Mouse (Mus musculus): ENCODE data around the gene Lrp10. TPM values are rescaled to one million over a fixed set of nuclear protein-coding genes. Genes with fewer than 3 reads are reported as not detected.

The Lrp10 gene
- polyA plus RNA-seq, 1 experiment = 168 TPM

GRCm38 (mm10) chr14:54499330-54499729 is 35.4 kb downstream of the Lrp10 start:
- Histone ChIP-seq H3K4me1 (ENCODE audit: control insufficient read depth, insufficient read depth, low read length) (no peaks in the 10 kb centered on the region), H3K27me3 (replicated peaks; ENCODE audit: control insufficient read depth, insufficient read depth, low read length) (no peaks in the 10 kb centered on the region), H3K36me3 (ENCODE audit: control insufficient read depth, insufficient read depth, low read length) (no peaks in the 10 kb centered on the region), H3K4me3 (ENCODE audit: insufficient read depth, low read depth, low read length) (no peak overlapping the region), H3K27ac (ENCODE audit: insufficient read depth, low read depth, low read length) (no peak overlapping the region)
- WGBS = 75% methylated on average over 2 of the region's 2 CpGs
- TF ChIP-seq POLR2A (IDR thresholded peaks at IDR 0.05; ENCODE audit: low read depth, low read length) = no peak
- no peak for TF ChIP-seq CTCF (conservative IDR thresholded peaks at IDR 0.05; ENCODE audit: insufficient read depth, insufficient read length, low read depth, low read length)
- no peak for DNase-seq

DNA sequence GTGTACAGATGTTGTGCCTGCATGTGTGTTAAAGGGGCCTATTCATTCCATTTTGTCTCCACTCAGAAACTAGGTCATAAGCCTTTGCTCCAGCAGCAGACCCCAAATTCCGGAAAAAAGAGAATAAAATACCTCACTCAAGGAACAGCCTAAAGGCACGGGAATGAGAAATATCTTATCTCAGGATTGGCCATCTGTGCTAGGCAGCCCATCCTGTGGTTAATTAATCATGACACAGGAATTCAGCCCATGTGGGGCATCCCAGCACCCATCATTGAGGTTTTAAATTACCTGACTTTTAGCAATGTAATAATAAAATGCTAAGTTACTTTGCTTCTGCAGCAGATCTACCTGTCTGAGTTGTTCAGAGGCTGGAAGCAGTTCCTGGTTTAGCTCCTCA is 37.4 kb downstream of the Lrp10 start:
- Histone ChIP-seq H3K27ac (ENCODE audit: insufficient read depth, low read depth, low read length) (no peak overlapping the region), H3K4me3 (ENCODE audit: insufficient read depth, low read depth, low read length) (no peak overlapping the region), H3K4me1 (ENCODE audit: control insufficient read depth, insufficient read depth, low read length) (no peaks in the 10 kb centered on the region), H3K27me3 (replicated peaks; ENCODE audit: control insufficient read depth, insufficient read depth, low read length) (no peaks in the 10 kb centered on the region), H3K36me3 (ENCODE audit: control insufficient read depth, insufficient read depth, low read length) (no peaks in the 10 kb centered on the region)
- TF ChIP-seq POLR2A (IDR thresholded peaks at IDR 0.05; ENCODE audit: low read depth, low read length) (no peak), CTCF (conservative IDR thresholded peaks at IDR 0.05; ENCODE audit: insufficient read depth, insufficient read length, low read depth, low read length) (no peak)
- no peak for DNase-seq
- WGBS = 69% methylated on average over 2 of the region's 2 CpGs

- no peaks in the 10 kb centered on the region for H3K27me3 ChIP-seq (replicated peaks; ENCODE audit: control insufficient read depth, insufficient read depth, low read length)
- H3K4me3 ChIP-seq (ENCODE audit: insufficient read depth, low read depth, low read length) = no peak overlapping the region
- H3K4me1 ChIP-seq (ENCODE audit: control insufficient read depth, insufficient read depth, low read length) = no peaks in the 10 kb centered on the region
- 81% methylated on average over 2 of the region's 2 CpGs for WGBS
- H3K27ac ChIP-seq (ENCODE audit: insufficient read depth, low read depth, low read length) = no peak overlapping the region
- TF ChIP-seq POLR2A (IDR thresholded peaks at IDR 0.05; ENCODE audit: low read depth, low read length) = no peak
- no peaks in the 10 kb centered on the region; the same call in 1 of the 2 replicates for H3K36me3 ChIP-seq (ENCODE audit: control insufficient read depth, insufficient read depth, low read length)
- DNase-seq = no peak
These were observed 39.2 kb downstream of the Lrp10 start for GRCm38 (mm10) chr14:54503092-54503491.

DNA sequence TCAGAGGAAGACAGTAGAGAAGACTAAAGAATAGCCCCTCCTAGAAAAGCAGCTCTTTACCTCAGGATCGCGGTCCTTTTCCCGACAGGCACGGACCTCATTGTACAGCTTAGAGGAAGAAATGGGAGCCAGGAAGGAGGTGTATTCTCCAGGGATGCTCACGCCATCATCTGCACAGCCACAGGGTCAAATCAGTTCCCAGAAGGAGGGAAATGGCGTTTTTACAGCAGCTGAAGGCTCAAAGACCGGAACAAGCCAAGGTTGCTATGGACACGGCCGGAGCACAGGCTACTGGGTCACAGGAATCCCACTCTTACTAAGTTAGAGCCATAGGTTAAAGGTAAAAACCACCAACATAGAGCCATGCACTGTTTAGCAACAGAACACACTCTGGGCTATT is 45.8 kb downstream of the Lrp10 start:
- H3K4me3 ChIP-seq (ENCODE audit: insufficient read depth, low read depth, low read length) = no peak overlapping the region
- WGBS = 81% methylated on average over 9 of the region's 9 CpGs
- H3K4me1 ChIP-seq (ENCODE audit: control insufficient read depth, insufficient read depth, low read length) = no peaks in the 10 kb centered on the region
- DNase-seq = no peak
- no peak overlapping the region for H3K27ac ChIP-seq (ENCODE audit: insufficient read depth, low read depth, low read length)
- H3K36me3 ChIP-seq (ENCODE audit: control insufficient read depth, insufficient read depth, low read length) = peaks cover 7% of the 10 kb centered on the region
- TF ChIP-seq POLR2A (IDR thresholded peaks at IDR 0.05; ENCODE audit: low read depth, low read length) (no peak), CTCF (conservative IDR thresholded peaks at IDR 0.05; ENCODE audit: insufficient read depth, insufficient read length, low read depth, low read length) (no peak)
- H3K27me3 ChIP-seq (replicated peaks; ENCODE audit: control insufficient read depth, insufficient read depth, low read length) = no peaks in the 10 kb centered on the region

GRCm38 (mm10) chr14:54516710-54517310 is 52.9 kb downstream of the Lrp10 start:
- H3K27me3 ChIP-seq (replicated peaks; ENCODE audit: control insufficient read depth, insufficient read depth, low read length) = no peaks in the 10 kb centered on the region
- WGBS = 3% methylated on average over 17 of the region's 17 CpGs
- H3K4me3 ChIP-seq (ENCODE audit: insufficient read depth, low read depth, low read length) = peak overlapping the region; percentile 79
- H3K36me3 ChIP-seq (ENCODE audit: control insufficient read depth, insufficient read depth, low read length) = peaks cover 3% of the 10 kb centered on the region; the same call in 1 of the 2 replicates
- no peak overlapping the region for H3K27ac ChIP-seq (ENCODE audit: insufficient read depth, low read depth, low read length)
- DNase-seq = no peak
- no peaks in the 10 kb centered on the region; the same call in none of the 2 replicates for H3K4me1 ChIP-seq (ENCODE audit: control insufficient read depth, insufficient read depth, low read length)
- TF ChIP-seq CTCF (conservative IDR thresholded peaks at IDR 0.05; ENCODE audit: insufficient read depth, insufficient read length, low read depth, low read length) (no peak), POLR2A (IDR thresholded peaks at IDR 0.05; ENCODE audit: low read depth, low read length) (no peak)

Other genes with a start within 250 kb of the Lrp10 start
- gene Dad1, start 210.0 kb upstream of the Lrp10 start, polyA plus RNA-seq (2012; rRNA removed) = 773 and 775 TPM in 2 replicates
- 74.5 and 75.8 TPM in 2 replicates for gene Abhd4, start 209.9 kb upstream of the Lrp10 start, polyA plus RNA-seq (2012; rRNA removed)
- not detected in 2 replicates for gene Olfr49, start 179.2 kb upstream of the Lrp10 start, polyA plus RNA-seq (2012; rRNA removed)
- gene Oxa1l, start 103.3 kb upstream of the Lrp10 start, polyA plus RNA-seq (2012; rRNA removed) = 153 and 182 TPM in 2 replicates
- gene Slc7a7, start 46.4 kb upstream of the Lrp10 start, polyA plus RNA-seq (2012; rRNA removed) = 454 and 464 TPM in 2 replicates
- gene Mrpl52, start 37.2 kb upstream of the Lrp10 start, polyA plus RNA-seq (2012; rRNA removed) = 366 and 425 TPM in 2 replicates
- 37.2 and 42.1 TPM in 2 replicates for gene Mmp14, start 32.5 kb upstream of the Lrp10 start, polyA plus RNA-seq (2012; rRNA removed)
- gene Rem2, start 12.0 kb downstream of the Lrp10 start, polyA plus RNA-seq (2012; rRNA removed) = 0.23 and 0.30 TPM in 2 replicates
- 30.9 and 33.0 TPM in 2 replicates for gene Prmt5, start 53.4 kb downstream of the Lrp10 start, polyA plus RNA-seq (2012; rRNA removed)
- gene Haus4, start 90.5 kb downstream of the Lrp10 start, polyA plus RNA-seq (2012; rRNA removed) = 9.6 and 10.0 TPM in 2 replicates
- 32.4 and 33.9 TPM in 2 replicates for gene Ajuba, start 113.4 kb downstream of the Lrp10 start, polyA plus RNA-seq (2012; rRNA removed)
- gene 4931414P19Rik, start 141.9 kb downstream of the Lrp10 start, polyA plus RNA-seq (2012; rRNA removed) = 6.5 and 8.1 TPM in 2 replicates
- 244 and 276 TPM in 2 replicates for gene Psmb5, start 153.9 kb downstream of the Lrp10 start, polyA plus RNA-seq (2012; rRNA removed)
- not detected in 2 replicates for gene Psmb11, start 157.3 kb downstream of the Lrp10 start, polyA plus RNA-seq (2012; rRNA removed)
- gene Gm17606, start 176.8 kb downstream of the Lrp10 start, polyA plus RNA-seq (2012; rRNA removed) = not detected in 2 replicates
- gene Cdh24, start 177.2 kb downstream of the Lrp10 start, polyA plus RNA-seq (2012; rRNA removed) = 1.2 and 1.5 TPM in 2 replicates
- gene 1700123O20Rik, start 222.1 kb downstream of the Lrp10 start, polyA plus RNA-seq (2012; rRNA removed) = 54.0 and 57.5 TPM in 2 replicates
- gene Acin1, start 222.8 kb downstream of the Lrp10 start, polyA plus RNA-seq (2012; rRNA removed) = 79.2 and 79.4 TPM in 2 replicates
- 0.16 and 0.20 TPM in 2 replicates for gene Gm29776, start 234.7 kb downstream of the Lrp10 start, polyA plus RNA-seq (2012; rRNA removed)
- gene Cebpe, start 248.0 kb downstream of the Lrp10 start, polyA plus RNA-seq (2012; rRNA removed) = 0.20 and 0.30 TPM in 2 replicates

Measured in kidney, adult 2 months (tissue).